Mouse (Mus musculus) lung, adult 2 months (tissue): ENCODE data around the gene Rps15.

Experiments used
- CTCF ChIP-seq: fragments of 200-500 bp; IDR thresholded peaks from 2 replicates; pipeline ENCODE4 v1.5.1; 2011; ENCODE audit warnings: mild to moderate bottlenecking, low read length, control low read depth; ENCODE audit not compliant: insufficient read depth
- POLR2A ChIP-seq: fragments of 200-500 bp; IDR thresholded peaks from 2 replicates; pipeline ENCODE4 v1.6.1; 2011; ENCODE audit warnings: low read depth, mild to moderate bottlenecking, control low read depth, low read length, borderline replicate concordance; ENCODE audit errors: extremely low read depth

- no peak for TF ChIP-seq CTCF
- no peak for TF ChIP-seq POLR2A
Measured at GRCm38 (mm10) chr10:80288097-80288496, 4.2 kb upstream of the Rps15 start.
